Mouse (Mus musculus): Measurements from ENCODE around the gene Cnfn. TPM values are rescaled to one million over a fixed set of nuclear protein-coding genes. Genes with fewer than 3 reads are reported as not detected.
A peak's percentile ranks its signal among the peaks of the same experiment; 100 is the strongest.

The Cnfn gene
- polyA plus RNA-seq, 1 experiment from 2014 or later, result 80.3 TPM

DNA sequence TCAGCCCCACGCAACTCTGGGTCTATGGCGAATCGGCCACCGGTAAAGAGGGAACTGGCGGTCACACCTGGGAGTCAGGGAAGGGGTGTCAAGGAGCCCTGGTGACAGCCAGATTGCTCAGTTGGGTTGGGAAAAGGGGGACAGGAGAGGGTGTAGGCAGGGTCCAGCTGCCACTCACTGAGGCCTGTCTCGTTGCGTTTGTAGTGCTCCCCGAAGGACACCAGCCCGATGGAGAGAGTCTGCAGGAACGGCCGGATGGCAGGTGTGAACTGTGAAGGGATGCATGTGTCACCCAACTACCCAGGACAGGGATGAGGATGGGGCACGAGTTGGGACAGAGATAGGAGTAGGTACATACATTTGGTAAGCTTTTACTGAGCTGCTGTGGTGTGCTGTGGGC is 15.7 kb upstream of the Cnfn start:
- peaks cover 40% of the 10 kb centered on the region for H3K36me3 ChIP-seq (ENCODE audit: control insufficient read depth, insufficient read depth, low read length)
- ATAC-seq (ENCODE audit: low read depth) (no peak), DNase-seq (ENCODE audit: low spot score) (no peak)
- H3K27me3 ChIP-seq (replicated peaks; ENCODE audit: control insufficient read depth, insufficient read depth, low read length), result no peaks in the 10 kb centered on the region
- WGBS, result 91% methylated on average over 12 of the region's 12 CpGs
- no peak overlapping the region for H3K4me3 ChIP-seq (ENCODE audit: low read depth, low read length)
- no peak overlapping the region for H3K4me2 ChIP-seq (ENCODE audit: low read depth, low read length)
- H3K9me3 ChIP-seq (ENCODE audit: control insufficient read depth, low read length), result no peaks in the 10 kb centered on the region
- H3K27ac ChIP-seq (replicated peaks; ENCODE audit: low read depth, low read length), result no peak overlapping the region
- H3K4me1 ChIP-seq (ENCODE audit: control insufficient read depth, insufficient read depth, low read length), result peaks cover 4% of the 10 kb centered on the region
- no peak overlapping the region for H3K9ac ChIP-seq (ENCODE audit: low read depth, low read length)

DNA sequence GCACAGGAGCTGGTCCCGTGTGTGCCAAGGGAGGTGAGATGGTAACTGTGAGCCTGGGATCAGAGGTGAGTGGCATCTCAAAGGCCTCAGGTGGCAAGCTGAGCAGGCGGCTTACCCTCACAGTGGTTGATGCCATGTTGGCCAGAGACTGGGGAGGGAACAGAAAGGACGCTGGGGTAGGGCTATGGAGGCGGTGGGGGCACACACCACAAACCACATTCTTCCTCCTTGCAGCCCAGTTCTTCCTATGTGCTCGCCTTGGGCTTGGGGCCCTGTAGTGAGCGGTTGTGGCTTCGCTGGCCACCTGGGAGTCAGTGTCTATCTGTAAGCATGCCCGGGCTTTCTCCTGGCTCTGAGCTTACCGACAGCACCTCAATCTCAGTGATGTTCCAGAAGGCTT is 15.3 kb upstream of the Cnfn start:
- no peak overlapping the region for H3K9ac ChIP-seq (ENCODE audit: low read depth, low read length)
- no peaks in the 10 kb centered on the region; the same call in 1 of the 2 replicates for H3K4me1 ChIP-seq (ENCODE audit: control insufficient read depth, insufficient read depth, low read length)
- no peaks in the 10 kb centered on the region for H3K27me3 ChIP-seq (replicated peaks; ENCODE audit: control insufficient read depth, insufficient read depth, low read length)
- DNase-seq (ENCODE audit: low spot score) (no peak), ATAC-seq (ENCODE audit: low read depth) (no peak)
- H3K36me3 ChIP-seq (ENCODE audit: control insufficient read depth, insufficient read depth, low read length), result peaks cover 40% of the 10 kb centered on the region
- H3K9me3 ChIP-seq (ENCODE audit: control insufficient read depth, low read length), result no peaks in the 10 kb centered on the region
- H3K27ac ChIP-seq (replicated peaks; ENCODE audit: low read depth, low read length), result no peak overlapping the region
- no peak overlapping the region for H3K4me3 ChIP-seq (ENCODE audit: low read depth, low read length)
- WGBS, result 95% methylated on average over 5 of the region's 9 CpGs
- no peak overlapping the region for H3K4me2 ChIP-seq (ENCODE audit: low read depth, low read length)

DNA sequence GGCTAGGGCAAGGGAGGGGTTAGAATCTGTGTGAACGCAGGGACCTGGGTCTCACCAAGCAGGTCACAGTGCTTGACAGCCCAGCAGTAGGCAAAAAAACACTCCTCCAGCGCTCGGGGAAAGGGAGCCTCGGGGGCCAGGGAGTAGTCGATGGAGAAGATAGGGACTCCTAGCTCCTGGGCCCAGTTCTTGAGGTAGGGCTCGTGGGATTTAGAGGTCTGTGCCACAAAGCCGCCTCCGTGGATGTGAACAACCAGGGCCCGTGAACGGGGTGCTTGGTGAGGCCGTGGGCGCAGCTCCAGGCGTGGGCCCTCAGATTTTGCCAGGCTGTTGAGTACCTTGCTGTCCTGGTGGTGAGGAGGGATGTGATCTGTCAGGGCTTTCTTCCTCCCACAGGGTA is 14.8 kb upstream of the Cnfn start:
- no peak overlapping the region for H3K4me2 ChIP-seq (ENCODE audit: low read depth, low read length)
- no peak overlapping the region for H3K9ac ChIP-seq (ENCODE audit: low read depth, low read length)
- peaks cover 40% of the 10 kb centered on the region for H3K36me3 ChIP-seq (ENCODE audit: control insufficient read depth, insufficient read depth, low read length)
- H3K27me3 ChIP-seq (replicated peaks; ENCODE audit: control insufficient read depth, insufficient read depth, low read length), result no peaks in the 10 kb centered on the region
- WGBS, result 83% methylated on average over 13 of the region's 13 CpGs
- no peak overlapping the region for H3K4me3 ChIP-seq (ENCODE audit: low read depth, low read length)
- H3K9me3 ChIP-seq (ENCODE audit: control insufficient read depth, low read length), result no peaks in the 10 kb centered on the region
- ATAC-seq (ENCODE audit: low read depth), result no peak
- H3K4me1 ChIP-seq (ENCODE audit: control insufficient read depth, insufficient read depth, low read length), result no peaks in the 10 kb centered on the region; the same call in 1 of the 2 replicates
- no peak overlapping the region for H3K27ac ChIP-seq (replicated peaks; ENCODE audit: low read depth, low read length)
- DNase-seq (ENCODE audit: low spot score), result no peak

DNA sequence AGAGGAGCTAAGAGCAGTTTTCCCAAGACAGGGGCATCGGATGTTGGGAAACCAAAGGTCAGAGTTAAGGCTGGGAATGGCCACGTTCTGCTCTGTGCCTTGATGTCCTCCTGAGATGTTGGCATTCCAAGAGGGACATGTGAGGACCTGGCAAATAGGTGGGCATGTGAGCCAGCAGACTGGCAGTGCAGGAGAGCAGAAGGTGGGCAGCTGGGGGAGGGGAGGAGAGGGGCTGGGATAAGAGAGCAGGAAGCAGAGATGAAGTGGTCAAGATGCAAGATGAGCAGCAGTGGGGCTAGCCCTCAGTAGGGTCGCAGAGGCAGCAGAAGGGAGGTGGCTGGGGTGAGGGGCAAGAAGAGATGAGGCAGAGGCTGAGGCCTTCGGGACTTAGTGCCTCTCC is 14.4 kb upstream of the Cnfn start:
- Histone ChIP-seq H3K4me2 (ENCODE audit: low read depth, low read length) (no peak overlapping the region), H3K27ac (replicated peaks; ENCODE audit: low read depth, low read length) (no peak overlapping the region), H3K9ac (ENCODE audit: low read depth, low read length) (no peak overlapping the region), H3K4me1 (ENCODE audit: control insufficient read depth, insufficient read depth, low read length) (no peaks in the 10 kb centered on the region; the same call in 1 of the 2 replicates), H3K9me3 (ENCODE audit: control insufficient read depth, low read length) (no peaks in the 10 kb centered on the region), H3K36me3 (ENCODE audit: control insufficient read depth, insufficient read depth, low read length) (peaks cover 40% of the 10 kb centered on the region), H3K27me3 (replicated peaks; ENCODE audit: control insufficient read depth, insufficient read depth, low read length) (no peaks in the 10 kb centered on the region), H3K4me3 (ENCODE audit: low read depth, low read length) (no peak overlapping the region)
- no peak for ATAC-seq (ENCODE audit: low read depth)
- no peak for DNase-seq (ENCODE audit: low spot score)
- WGBS, result 75% methylated on average over 4 of the region's 4 CpGs

DNA sequence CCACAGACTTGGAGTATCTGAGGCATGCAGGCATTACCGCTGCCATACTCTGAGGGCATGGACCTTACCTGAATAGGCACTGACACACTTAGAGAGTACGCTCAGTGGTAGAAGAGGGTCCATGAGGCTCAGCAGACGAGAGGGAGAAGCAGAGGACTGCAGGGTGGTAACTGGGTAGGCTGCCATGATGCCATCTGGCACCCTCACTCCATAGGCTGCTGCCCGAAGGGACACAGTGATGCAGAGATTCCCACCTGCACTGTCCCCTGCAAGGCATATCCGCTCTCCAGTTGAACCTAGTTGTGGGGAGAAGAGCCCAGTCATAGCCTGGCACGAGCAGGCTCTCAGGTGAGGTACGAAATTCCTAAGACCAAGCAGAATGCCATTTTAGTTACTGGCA is 13.9 kb upstream of the Cnfn start:
- H3K27ac ChIP-seq (replicated peaks; ENCODE audit: low read depth, low read length), result no peak overlapping the region
- DNase-seq (ENCODE audit: low spot score) (no peak), ATAC-seq (ENCODE audit: low read depth) (no peak)
- H3K4me2 ChIP-seq (ENCODE audit: low read depth, low read length), result no peak overlapping the region
- H3K9me3 ChIP-seq (ENCODE audit: control insufficient read depth, low read length), result no peaks in the 10 kb centered on the region
- H3K9ac ChIP-seq (ENCODE audit: low read depth, low read length), result no peak overlapping the region
- H3K27me3 ChIP-seq (replicated peaks; ENCODE audit: control insufficient read depth, insufficient read depth, low read length), result no peaks in the 10 kb centered on the region
- no peak overlapping the region for H3K4me3 ChIP-seq (ENCODE audit: low read depth, low read length)
- 87% methylated on average over 7 of the region's 7 CpGs for WGBS
- H3K36me3 ChIP-seq (ENCODE audit: control insufficient read depth, insufficient read depth, low read length), result peaks cover 38% of the 10 kb centered on the region
- H3K4me1 ChIP-seq (ENCODE audit: control insufficient read depth, insufficient read depth, low read length), result no peaks in the 10 kb centered on the region; the same call in 1 of the 2 replicates

DNA sequence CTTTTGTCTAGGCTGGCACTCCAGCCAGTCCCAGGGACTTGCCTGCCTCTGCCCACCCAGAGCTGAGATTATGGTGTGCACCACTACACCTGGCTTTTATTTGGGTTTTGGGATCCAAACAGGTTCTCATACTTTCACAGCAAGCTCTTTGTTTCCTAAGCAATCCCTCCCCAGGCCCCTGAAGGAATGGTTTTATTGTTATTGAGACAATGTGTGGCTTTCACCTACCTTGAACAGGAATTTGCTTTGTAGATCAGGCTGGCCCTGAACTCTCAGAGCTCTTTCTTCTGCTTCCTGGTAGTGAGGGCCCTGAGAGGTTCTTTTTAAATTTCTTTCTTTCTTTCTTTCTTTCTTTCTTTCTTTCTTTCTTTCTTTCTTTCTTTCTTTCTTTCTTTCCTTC is 13.0 kb upstream of the Cnfn start:
- no peak overlapping the region for H3K27ac ChIP-seq (replicated peaks; ENCODE audit: low read depth, low read length)
- H3K4me3 ChIP-seq (ENCODE audit: low read depth, low read length), result no peak overlapping the region
- H3K36me3 ChIP-seq (ENCODE audit: control insufficient read depth, insufficient read depth, low read length), result peaks cover 29% of the 10 kb centered on the region
- no peak overlapping the region for H3K4me2 ChIP-seq (ENCODE audit: low read depth, low read length)
- ATAC-seq (ENCODE audit: low read depth), result no peak
- no peaks in the 10 kb centered on the region for H3K9me3 ChIP-seq (ENCODE audit: control insufficient read depth, low read length)
- H3K27me3 ChIP-seq (replicated peaks; ENCODE audit: control insufficient read depth, insufficient read depth, low read length), result no peaks in the 10 kb centered on the region
- no peak for DNase-seq (ENCODE audit: low spot score)
- H3K4me1 ChIP-seq (ENCODE audit: control insufficient read depth, insufficient read depth, low read length), result no peaks in the 10 kb centered on the region; the same call in 1 of the 2 replicates
- no peak overlapping the region for H3K9ac ChIP-seq (ENCODE audit: low read depth, low read length)

DNA sequence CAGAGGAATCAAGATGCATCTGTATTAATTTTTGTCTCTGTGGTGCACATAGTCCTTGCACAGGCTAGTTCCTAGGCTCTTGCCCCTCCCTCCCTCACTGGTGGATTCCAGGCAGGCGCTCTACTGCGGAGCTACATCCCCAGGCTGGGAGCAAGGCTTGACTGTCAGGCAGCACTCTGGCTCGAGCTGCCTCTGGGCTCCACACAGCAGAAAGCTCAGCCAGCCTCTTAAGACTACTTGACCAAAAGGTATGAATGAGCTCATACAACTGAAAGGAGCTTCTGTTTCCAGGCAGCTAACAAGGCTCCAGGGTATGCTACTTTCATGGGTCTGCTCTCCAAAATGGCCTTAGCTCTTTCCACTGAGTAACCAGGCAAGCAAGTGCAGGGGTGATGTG is 11.8 kb upstream of the Cnfn start:
- H3K36me3 ChIP-seq (ENCODE audit: control insufficient read depth, insufficient read depth, low read length), result peaks cover 29% of the 10 kb centered on the region
- no peaks in the 10 kb centered on the region for H3K27me3 ChIP-seq (replicated peaks; ENCODE audit: control insufficient read depth, insufficient read depth, low read length)
- DNase-seq (ENCODE audit: low spot score), result no peak
- no peak overlapping the region for H3K27ac ChIP-seq (replicated peaks; ENCODE audit: low read depth, low read length)
- 36% methylated on average over 3 of the region's 3 CpGs for WGBS
- H3K4me1 ChIP-seq (ENCODE audit: control insufficient read depth, insufficient read depth, low read length), result peaks cover 4% of the 10 kb centered on the region
- H3K4me3 ChIP-seq (ENCODE audit: low read depth, low read length), result no peak overlapping the region
- no peak overlapping the region for H3K9ac ChIP-seq (ENCODE audit: low read depth, low read length)
- no peaks in the 10 kb centered on the region for H3K9me3 ChIP-seq (ENCODE audit: control insufficient read depth, low read length)
- no peak for ATAC-seq (ENCODE audit: low read depth)
- no peak overlapping the region for H3K4me2 ChIP-seq (ENCODE audit: low read depth, low read length)

DNA sequence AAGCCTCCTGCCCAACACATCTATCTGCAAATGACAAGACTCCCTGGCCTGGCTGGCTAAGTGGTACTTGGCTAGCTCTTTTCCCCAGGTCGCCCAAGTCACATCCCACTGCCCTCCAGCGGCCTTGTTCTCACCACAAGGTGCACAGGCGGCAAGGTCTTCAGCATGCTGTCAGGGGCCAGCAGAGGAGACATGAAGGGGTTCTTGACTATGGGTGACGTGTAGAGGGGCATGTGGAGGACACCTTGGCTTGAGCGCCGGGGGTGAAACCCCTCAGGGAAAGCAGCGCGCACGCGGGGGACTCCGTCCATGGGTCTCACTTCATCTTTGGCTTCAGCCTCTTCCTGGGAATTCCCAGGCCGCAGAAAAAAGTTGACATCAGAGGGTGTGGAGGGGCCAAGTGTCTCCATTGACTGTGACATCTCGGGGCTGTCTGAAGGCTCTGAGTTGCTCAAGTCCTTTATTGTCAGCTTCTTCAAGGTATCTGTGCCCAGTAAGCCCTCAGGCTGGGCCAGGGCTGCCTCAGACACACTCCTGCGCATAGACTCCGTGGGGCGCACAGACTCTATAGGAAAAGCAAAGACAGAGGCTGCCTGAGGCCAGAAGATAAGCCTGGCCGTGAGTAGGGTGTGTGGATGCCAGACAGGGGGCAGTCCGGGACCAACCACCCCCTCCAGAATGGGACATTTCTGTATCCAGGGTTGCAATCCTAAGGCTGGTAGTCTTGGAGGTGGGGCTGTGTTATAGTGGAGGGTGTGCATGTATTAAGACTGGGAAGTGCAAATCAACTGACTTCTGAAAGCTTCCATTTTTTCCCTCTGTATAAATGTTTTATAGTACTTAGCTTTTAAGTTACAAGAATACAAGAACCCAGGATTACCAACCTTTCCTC is 11.1 kb upstream of the Cnfn start:
- Histone ChIP-seq H3K36me3 (ENCODE audit: control insufficient read depth, insufficient read depth, low read length) (peaks cover 27% of the 10 kb centered on the region), H3K4me1 (ENCODE audit: control insufficient read depth, insufficient read depth, low read length) (peaks cover 4% of the 10 kb centered on the region), H3K9ac (ENCODE audit: low read depth, low read length) (0 out of 2 replicates have a peak overlapping the region, but pooled peaks have one; percentile 56), H3K27ac (replicated peaks; ENCODE audit: low read depth, low read length) (no peak overlapping the region), H3K4me3 (ENCODE audit: low read depth, low read length) (peak overlapping the region; percentile 39), H3K27me3 (replicated peaks; ENCODE audit: control insufficient read depth, insufficient read depth, low read length) (no peaks in the 10 kb centered on the region), H3K9me3 (ENCODE audit: control insufficient read depth, low read length) (no peaks in the 10 kb centered on the region), H3K4me2 (ENCODE audit: low read depth, low read length) (peak overlapping the region; percentile 62)
- DNase-seq (ENCODE audit: low spot score) (no peak), ATAC-seq (ENCODE audit: low read depth) (no peak)
- WGBS, result 64% methylated on average over 18 of the region's 18 CpGs
